Mouse (Mus musculus) R1 (cell line): ENCODE results near the gene Pla1a.

ENCODE experiments used
- DNase-seq: peaks from one replicate; pipeline ENCODE4 v3.0.0-alpha.2; 2018; ENCODE audit warnings: low read depth, low spot score

The Pla1a gene

GRCm38 (mm10) chr16:38369431-38369830 lies 63.5 kb downstream of the Pla1a start:
- DNase-seq: no peak

GRCm38 (mm10) chr16:38369000-38369399 lies 63.9 kb downstream of the Pla1a start:
- DNase-seq: no peak

- no peak for DNase-seq
Observed at GRCm38 (mm10) chr16:38368336-38368735, 64.6 kb downstream of the Pla1a start.

- no peak for DNase-seq
Observed at GRCm38 (mm10) chr16:38366231-38366630, 66.7 kb downstream of the Pla1a start.

GRCm38 (mm10) chr16:38365390-38365789 lies 67.6 kb downstream of the Pla1a start:
- no peak for DNase-seq

- no peak for DNase-seq
Observed at GRCm38 (mm10) chr16:38363657-38364056, 69.3 kb downstream of the Pla1a start.

- no peak for DNase-seq
Observed at GRCm38 (mm10) chr16:38363256-38363595, 69.7 kb downstream of the Pla1a start.

- DNase-seq: peak; percentile 21
Observed at GRCm38 (mm10) chr16:38362493-38363255, 70.3 kb downstream of the Pla1a start.

- DNase-seq: peak; percentile 20
Observed at GRCm38 (mm10) chr16:38361933-38362332, 71.0 kb downstream of the Pla1a start, which contains the start of gene Popdc2. Popdc2 (plus strand) TSS chr16:38362209.

GRCm38 (mm10) chr16:38360317-38360716 lies 72.6 kb downstream of the Pla1a start:
- no peak for DNase-seq

GRCm38 (mm10) chr16:38359857-38360256 lies 73.1 kb downstream of the Pla1a start:
- DNase-seq: no peak

GRCm38 (mm10) chr16:38359241-38359640 lies 73.7 kb downstream of the Pla1a start:
- no peak for DNase-seq

GRCm38 (mm10) chr16:38358256-38358812 lies 74.6 kb downstream of the Pla1a start:
- DNase-seq: no peak

GRCm38 (mm10) chr16:38354185-38354913 lies 78.6 kb downstream of the Pla1a start:
- no peak for DNase-seq

- no peak for DNase-seq
Observed at GRCm38 (mm10) chr16:38353642-38354041, 79.3 kb downstream of the Pla1a start.

- no peak for DNase-seq
Observed at GRCm38 (mm10) chr16:38352851-38353250, 80.1 kb downstream of the Pla1a start.

- no peak for DNase-seq
Observed at GRCm38 (mm10) chr16:38352031-38352430, 80.9 kb downstream of the Pla1a start.

GRCm38 (mm10) chr16:38350939-38351338 lies 82.0 kb downstream of the Pla1a start:
- no peak for DNase-seq

GRCm38 (mm10) chr16:38350361-38350855 lies 82.5 kb downstream of the Pla1a start:
- DNase-seq: no peak

- DNase-seq: no peak
Observed at GRCm38 (mm10) chr16:38349881-38350280, 83.1 kb downstream of the Pla1a start.

GRCm38 (mm10) chr16:38348217-38348761 lies 84.7 kb downstream of the Pla1a start:
- peak; percentile 16 for DNase-seq

- DNase-seq: no peak
Observed at GRCm38 (mm10) chr16:38347588-38347987, 85.4 kb downstream of the Pla1a start.
